Mouse (Mus musculus): Measurements from ENCODE around the gene Ap1b1.

DNA sequence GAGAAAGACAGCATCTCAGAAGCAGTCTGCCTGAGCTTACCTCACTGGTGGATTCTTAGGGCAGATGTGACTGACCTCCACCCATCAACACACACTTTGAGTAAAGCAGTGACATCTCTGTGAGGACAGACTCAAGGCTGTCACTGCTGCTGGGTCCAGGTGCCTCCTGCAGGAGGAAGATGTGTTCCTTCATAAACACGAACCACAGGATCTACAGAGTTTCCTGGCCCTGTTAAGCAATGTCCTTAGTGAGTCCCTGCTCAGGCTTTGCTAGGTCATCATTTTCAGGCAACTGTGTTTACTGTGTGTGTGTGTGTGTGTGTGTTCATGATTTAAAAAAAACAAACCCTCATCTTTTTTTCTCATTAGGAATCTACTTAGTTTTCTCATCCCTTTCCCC lies 24.9 kb downstream of the Ap1b1 start:
- no peak for TF ChIP-seq CTCF (IDR thresholded peaks at IDR 0.05; ENCODE audit: control insufficient read depth, insufficient read depth, low read length)
- TF ChIP-seq POLR2A (IDR thresholded peaks at IDR 0.05; ENCODE audit: borderline replicate concordance, control insufficient read depth, low read depth, low read length), result no peak

Measured in bone marrow, adult 2 months (tissue).